Mouse (Mus musculus) layer of hippocampus, postnatal 10 days (tissue): ENCODE data around the gene Hoxb3. TPM values are rescaled to one million over a fixed set of nuclear protein-coding genes. Genes with fewer than 3 reads are reported as not detected.

Experiments
- DNase-seq, 2 experiments: peaks; one replicate each; pipeline ENCODE4 v3.0.0; 2021; ENCODE audit warnings: low spot score in 2 of 2
- total RNA-seq, 2 experiments: library from RNA; stranded (reverse); gene quantifications; 2 replicates each; pipeline ENCODE4 v1.2.3; 2021

Gene Hoxb3
- total RNA-seq, 2 experiments from 2014 or later = not detected

GRCm38 (mm10) chr11:96317608-96318367 is 5.3 kb upstream of the Hoxb3 start, which contains the start of gene Hoxb4:
Gene Hoxb4, plus strand, starts transcription at chr11:96318267.
- DNase-seq = no peak

DNA sequence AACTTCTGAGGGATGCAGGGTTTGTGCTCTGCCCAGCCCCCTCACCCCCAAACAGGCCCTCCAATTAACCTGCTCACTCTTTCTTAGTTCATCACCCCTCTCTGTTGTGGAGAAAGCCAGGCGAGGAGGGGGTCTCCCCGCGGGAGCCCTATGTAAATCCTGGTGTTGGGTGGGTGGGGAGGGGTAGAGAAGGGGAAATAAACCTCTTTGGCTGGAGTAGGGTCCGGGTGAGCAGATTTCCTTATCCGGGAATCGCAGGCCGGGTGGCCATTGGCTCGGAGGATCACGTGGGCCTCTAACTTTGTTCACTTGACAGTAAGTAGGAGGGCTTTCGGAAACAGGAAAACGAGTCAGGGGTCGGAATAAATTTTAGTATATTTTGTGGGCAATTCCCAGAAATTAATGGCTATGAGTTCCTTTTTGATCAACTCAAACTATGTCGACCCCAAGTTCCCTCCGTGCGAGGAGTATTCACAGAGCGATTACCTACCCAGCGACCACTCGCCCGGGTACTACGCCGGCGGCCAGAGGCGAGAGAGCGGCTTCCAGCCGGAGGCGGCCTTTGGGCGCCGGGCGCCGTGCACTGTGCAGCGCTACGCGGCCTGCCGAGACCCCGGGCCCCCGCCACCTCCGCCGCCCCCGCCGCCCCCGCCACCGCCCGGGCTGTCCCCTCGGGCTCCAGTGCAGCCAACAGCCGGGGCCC is 4.6 kb upstream of the Hoxb3 start:
- no peak for DNase-seq

DNA sequence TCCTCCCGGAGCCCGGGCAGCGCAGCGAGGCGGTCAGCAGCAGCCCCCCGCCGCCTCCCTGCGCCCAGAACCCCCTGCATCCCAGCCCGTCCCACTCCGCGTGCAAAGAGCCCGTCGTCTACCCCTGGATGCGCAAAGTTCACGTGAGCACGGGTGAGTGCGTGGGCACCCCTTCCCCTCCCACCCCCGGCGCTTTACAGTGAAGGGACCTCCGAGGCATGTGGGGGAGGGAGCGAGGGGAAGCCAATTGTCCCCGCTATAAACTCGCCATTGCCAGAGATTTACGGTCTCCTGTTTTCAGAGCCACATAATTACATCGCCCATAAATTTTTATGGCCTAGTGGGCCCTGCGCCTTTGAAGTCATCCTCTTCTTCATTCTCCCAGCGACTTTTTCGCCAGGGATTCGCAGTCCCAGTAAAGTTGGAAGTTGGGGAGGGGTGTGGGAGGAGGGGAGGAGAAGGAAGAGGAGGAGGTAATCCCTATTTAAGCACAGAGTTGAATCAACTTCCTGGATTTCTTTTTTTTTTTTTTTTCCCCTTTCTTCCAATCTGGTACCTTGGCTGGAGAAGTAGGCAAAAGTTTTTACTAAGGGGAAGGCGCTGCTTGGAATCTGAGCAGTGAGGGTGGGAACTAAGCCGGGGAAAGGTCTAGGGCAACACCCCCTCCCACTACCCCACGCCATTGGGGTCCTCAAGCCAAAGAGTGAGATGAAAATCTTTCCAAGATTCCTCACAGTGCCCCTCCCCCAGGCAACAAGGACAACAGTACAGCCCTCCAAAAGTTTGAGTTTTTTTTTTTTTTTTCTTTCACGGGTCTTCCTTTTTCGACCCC is 3.8 kb upstream of the Hoxb3 start:
- no peak for DNase-seq

GRCm38 (mm10) chr11:96319910-96320309 is 3.2 kb upstream of the Hoxb3 start:
- DNase-seq = no peak

DNA sequence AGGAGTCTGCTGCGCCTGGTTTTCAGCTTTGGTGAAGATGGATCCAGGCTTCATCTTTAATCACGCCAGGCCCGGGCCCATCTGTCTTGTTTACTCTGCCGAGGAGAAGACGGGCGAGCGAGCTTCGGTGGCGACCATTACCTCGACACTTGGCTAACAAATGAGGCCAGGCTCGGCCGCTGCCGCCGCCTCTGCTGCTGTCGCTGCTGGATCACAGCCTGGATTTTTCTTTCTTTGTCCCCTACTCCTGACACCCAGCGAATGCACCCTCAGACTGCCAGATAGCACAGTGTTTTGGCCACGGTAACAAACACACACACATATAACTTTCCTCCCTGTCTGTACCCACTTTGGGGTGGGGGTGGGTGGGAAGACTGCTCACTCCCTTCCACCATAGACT is 2.4 kb upstream of the Hoxb3 start:
- no peak for DNase-seq

DNA sequence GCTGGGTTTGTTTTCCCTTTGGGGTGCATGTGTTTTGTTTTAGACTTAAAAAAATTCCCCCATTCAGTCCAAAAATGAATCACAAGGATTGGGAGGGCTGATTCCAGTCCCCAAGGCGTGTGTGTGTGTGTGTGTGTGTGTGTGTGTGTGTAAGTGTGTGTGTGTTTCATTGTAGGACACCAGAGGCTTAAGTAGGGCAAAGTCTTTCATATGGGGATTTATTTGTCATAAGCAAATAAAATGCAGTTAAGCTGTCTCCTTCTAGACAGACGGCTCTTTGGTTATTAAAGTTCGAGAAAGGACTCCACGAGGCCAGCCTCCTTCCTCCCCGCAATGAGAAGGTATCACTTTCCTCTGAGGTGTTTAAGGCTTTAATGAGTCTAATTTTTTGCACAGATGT is 1.3 kb upstream of the Hoxb3 start:
- DNase-seq = no peak

DNA sequence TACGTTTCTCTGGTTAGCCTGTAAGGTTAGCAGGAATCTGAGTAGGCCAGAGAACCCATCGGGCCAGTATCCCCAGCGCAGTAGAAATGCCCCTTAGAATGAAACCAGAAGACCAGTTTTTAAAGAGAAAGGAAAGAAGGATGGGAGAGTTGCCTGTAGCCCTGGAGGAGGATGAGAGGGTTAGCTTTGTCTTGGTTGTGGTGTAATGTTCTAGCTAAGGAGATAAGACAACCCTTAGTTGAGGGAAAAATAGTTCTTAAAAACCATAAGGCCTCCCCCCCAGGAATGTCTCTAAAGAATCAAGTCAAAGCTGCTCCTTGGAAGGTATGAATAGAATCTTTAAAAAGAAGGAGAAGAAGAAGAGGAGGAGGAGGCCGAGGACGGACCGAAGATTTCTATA is 388 bp upstream of the Hoxb3 start:
- DNase-seq = no peak

DNA sequence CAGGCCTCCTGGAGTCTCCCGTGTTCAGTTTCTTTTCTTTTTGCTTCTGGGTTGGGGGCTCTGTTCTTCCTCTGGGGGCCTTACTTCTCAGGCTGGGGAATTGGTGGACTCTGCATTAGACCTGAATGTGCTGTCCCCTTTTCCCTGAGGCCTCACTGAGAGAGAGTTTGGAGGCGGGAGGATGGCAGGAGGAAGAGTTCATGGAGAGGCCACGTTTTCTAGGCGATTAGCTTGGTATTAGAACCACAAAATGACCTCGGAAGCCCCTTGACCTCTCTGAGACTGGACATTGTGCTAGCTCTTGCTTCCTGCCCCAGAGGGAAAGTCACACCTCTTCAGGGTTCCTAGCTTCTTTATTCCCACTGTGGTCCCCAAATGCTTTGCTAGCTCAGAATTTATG is 999 bp downstream of the Hoxb3 start:
- no peak for DNase-seq

DNA sequence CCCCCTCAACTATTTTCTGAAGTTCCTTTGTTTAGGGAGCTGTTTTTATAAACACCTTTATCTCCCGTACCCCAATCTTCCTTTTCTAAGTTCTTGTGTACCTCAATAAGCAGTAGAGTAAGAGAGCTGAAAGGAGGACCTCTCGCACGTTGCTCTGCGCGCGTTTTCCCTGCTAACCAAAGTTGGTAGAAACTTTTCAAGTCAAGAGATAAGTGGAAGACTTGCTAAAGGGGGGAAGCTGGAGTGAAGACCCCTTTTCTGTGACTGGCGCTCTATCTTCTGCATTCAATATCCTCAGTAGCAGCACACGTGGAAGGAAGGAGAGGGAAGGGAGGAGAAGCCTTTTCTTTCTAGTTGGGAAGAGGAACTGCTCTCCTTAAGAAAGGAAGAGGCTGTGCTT is 1.8 kb downstream of the Hoxb3 start:
- no peak for DNase-seq

- DNase-seq = no peak
Observed at GRCm38 (mm10) chr11:96325747-96326212, 2.7 kb downstream of the Hoxb3 start.

DNA sequence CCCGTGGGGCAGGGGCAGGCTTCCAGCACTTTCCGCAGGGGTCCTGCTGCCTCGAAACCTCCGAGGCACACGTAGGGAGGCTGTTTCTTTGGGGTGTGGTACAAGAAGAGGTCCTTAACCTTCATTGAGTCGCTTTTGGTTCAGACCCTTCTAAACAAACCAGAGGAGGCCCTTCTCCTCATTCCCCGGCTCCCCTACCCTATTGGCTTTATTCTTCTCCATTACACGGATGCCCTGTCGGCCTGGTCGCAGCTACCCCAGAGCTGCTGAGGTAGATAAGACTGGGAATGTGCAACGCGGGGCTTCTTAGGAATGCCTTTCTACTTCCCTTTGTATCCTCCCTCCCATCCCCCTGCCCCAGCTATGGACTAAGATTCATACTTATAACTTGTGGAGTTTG is 3.6 kb downstream of the Hoxb3 start:
- no peak for DNase-seq

DNA sequence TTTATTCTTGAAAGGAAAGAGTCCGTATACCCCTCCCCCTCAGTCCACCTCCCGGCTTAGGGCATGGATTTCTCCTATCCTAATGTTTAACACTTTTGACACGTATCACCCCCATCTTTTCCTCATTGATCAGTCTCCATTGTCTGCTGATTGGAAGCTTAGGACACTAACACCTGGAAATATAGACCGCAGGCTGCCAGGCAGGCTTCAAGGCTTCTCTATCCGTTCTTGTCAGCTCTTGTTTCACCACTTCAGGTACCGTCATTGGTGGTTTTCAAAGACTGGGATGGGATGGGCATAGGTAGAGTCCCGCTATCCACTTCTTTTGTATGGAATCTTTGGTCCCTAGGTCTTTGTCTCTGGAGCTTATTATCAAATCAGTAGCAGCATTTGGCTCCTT is 4.0 kb downstream of the Hoxb3 start:
- DNase-seq = no peak

DNA sequence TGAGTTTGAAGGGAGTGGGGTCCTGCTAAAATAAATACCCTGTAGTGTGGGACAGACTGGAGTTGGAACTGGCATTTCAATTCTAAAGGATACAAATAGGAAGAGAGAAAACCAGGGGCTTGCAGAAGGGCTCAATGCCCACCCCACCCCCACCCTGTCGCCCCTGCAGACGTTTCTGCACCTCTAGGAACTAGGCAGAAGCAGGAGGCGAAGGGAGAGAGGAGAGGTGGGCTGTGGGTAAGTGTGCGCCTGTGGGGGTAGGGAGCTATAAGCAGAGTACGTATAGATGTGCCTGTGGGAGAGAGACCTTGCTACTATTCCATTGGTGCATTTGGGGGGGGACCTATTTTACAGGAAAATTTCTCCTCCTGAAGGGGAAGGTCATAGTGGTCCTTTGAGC is 4.6 kb downstream of the Hoxb3 start:
- no peak for DNase-seq

GRCm38 (mm10) chr11:96328605-96329004 is 5.5 kb downstream of the Hoxb3 start:
- DNase-seq = no peak

DNA sequence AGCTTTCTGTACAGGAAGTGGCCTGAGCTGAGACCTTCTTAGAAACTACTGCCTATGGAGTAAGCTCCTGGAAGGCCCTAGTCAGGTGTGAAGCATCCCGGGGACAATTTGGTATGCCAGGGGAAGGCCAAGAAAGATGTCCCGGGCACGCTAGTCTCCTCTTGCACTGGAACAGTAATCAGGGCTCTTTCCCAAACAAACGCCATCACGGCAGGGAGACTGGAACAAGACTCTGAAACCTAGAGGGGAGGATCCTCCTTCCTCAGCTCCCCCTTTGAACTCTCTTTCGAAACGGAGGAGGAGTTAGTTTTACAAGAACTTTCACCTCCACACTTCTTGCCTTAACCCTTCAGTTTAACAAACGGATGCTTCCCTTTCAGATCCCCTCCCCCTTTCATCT is 9.0 kb downstream of the Hoxb3 start:
- DNase-seq = no peak

- no peak for DNase-seq
Observed at GRCm38 (mm10) chr11:96332618-96333032, 9.5 kb downstream of the Hoxb3 start.

DNA sequence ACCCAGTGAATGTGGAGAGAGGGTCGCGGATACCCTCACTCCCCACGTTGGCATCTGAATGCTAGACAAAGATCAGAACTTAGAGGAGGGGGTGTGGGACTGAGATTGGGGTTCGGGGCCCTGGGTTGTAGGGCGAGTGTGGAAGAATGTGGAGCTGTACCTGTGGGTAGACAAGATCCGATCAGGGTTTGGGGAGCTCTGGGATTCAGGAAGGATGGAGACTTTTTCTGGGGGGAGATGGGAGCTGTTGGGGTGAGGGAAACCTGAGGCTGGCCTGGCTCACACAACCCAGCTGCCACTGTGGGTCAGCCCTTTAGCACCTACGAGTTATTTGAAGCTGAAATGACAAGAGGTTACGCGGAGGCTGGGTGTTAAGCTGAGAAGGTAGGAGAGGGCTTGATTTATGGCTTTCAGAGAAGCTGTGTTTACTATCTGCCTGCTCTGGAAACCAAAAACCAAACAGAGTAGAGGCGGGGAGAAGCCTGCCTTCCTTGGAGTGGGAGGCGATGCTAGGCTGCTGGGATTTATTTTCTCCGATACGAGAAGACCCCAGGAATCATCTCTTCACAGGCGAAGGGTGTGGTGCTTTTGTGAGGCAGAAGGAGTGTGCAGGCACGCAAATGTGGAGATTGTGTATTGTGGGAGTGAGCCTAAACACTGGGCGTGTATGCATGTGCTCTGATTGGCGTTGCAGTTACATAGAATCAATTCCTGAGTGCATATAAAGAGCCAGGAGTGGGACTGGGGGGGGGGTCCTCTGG is 10.3 kb downstream of the Hoxb3 start:
- DNase-seq = no peak

GRCm38 (mm10) chr11:96334002-96334364 is 10.9 kb downstream of the Hoxb3 start:
- DNase-seq = no peak

- no peak for DNase-seq
Observed at GRCm38 (mm10) chr11:96334998-96335397, 11.9 kb downstream of the Hoxb3 start.

DNA sequence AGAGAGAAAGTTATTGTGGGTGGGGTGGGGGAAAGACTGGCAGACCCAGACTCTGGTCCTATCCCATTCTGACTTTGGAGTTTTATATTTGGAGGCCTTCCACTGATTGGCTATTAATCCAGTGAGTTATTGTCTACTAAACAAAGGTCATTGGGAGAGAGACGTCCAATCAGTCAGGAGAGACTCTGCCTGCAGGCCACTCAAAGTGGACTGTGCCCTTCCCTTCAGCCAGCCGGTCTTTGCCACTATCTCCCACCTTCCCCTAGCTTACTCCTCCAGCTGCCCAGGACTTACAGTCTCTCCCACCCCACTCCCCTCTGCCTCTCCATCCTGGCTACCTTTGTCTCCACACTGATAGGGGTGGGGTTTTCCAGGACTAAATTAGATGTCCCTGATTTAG is 13.5 kb downstream of the Hoxb3 start:
- DNase-seq = no peak

DNA sequence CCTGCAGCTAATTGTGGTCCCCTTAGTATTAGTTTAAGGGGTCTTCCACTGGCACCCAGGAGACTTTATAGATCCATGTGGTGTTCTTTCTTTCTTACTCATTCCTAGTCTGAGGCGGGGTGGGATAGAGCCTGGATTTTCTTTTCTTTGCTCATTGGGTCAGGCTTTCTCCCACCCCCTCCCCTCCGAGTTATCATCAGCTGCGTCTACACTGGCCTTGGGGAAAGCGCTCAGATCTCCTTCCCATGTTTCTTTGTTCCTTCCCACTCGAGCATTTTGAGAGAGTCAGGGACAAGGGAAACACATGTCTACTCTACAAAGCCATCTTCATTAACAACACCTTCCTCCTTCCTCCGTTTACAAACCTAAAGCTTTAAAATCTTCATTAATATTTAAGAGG is 13.9 kb downstream of the Hoxb3 start:
- no peak for DNase-seq
